Mouse (Mus musculus) small intestine, adult 2 months (tissue): Measurements from ENCODE around the gene Rarres1.

ENCODE experiments used
- CTCF ChIP-seq: fragments of 200-500 bp; IDR thresholded peaks from 2 replicates; pipeline ENCODE4 v1.5.1; 2012; ENCODE audit warnings: low read depth, mild to moderate bottlenecking, control low read depth, inconsistent platforms, low read length, moderate library complexity, mixed read lengths; ENCODE audit not compliant: insufficient replicate concordance, insufficient read length; ENCODE audit errors: extremely low read depth
- POLR2A ChIP-seq: fragments of 200-500 bp; IDR thresholded peaks from 2 replicates; pipeline ENCODE4 v1.6.1; 2012; ENCODE audit warnings: low read depth, mild to moderate bottlenecking, control low read depth, inconsistent platforms, low read length, moderate library complexity

- TF ChIP-seq CTCF (no peak), POLR2A (no peak)
Observed at GRCm38 (mm10) chr3:67467281-67467680, 48.0 kb downstream of the Rarres1 start.
